Mouse (Mus musculus) left cerebral cortex, postnatal 36 days (tissue): ENCODE results near the gene Glis1. TPM values are rescaled to one million over a fixed set of nuclear protein-coding genes. Genes with fewer than 3 reads are reported as not detected.

ENCODE experiments used
- DNase-seq, 2 experiments: peaks; one replicate each; pipeline ENCODE4 v3.0.0; 2021 to 2022; ENCODE audit warnings: low spot score in 2 of 2, mixed read lengths in 1 of 2
- intact Hi-C: fragments of 180-260 bp; cut with DNase I; formaldehyde crosslinking; loops from one replicate; pipeline ENCODE4 v1.15.1; 2025
- total RNA-seq, 2 experiments: library from RNA; stranded (reverse); gene quantifications; 2 replicates each; pipeline ENCODE4 v1.2.3; 2021

Gene Glis1
- total RNA-seq, 2 experiments from 2014 or later, result 1.1 to 1.7 TPM

DNA sequence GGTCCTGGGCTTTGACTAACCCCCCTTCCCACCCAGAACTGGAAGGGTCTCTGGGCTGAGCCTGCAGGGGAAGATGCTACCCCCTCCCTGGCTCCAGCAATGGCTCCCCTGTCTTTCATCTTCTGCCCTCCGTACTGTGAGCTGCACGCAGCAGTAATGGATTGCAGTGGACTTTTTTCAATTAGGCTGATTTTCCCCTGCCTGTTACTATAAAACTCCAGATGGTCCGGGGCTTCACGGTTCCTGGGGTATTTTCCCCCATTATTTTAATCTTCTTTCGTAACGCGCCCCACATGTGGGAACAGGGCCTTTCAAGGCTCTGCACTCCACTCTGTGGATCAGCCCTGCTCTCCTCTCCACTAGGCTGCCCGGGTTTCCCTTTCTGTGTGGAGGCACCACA, 175.4 kb downstream of the Glis1 start:
- no peak for DNase-seq
- intact Hi-C loops, result no loop called here

DNA sequence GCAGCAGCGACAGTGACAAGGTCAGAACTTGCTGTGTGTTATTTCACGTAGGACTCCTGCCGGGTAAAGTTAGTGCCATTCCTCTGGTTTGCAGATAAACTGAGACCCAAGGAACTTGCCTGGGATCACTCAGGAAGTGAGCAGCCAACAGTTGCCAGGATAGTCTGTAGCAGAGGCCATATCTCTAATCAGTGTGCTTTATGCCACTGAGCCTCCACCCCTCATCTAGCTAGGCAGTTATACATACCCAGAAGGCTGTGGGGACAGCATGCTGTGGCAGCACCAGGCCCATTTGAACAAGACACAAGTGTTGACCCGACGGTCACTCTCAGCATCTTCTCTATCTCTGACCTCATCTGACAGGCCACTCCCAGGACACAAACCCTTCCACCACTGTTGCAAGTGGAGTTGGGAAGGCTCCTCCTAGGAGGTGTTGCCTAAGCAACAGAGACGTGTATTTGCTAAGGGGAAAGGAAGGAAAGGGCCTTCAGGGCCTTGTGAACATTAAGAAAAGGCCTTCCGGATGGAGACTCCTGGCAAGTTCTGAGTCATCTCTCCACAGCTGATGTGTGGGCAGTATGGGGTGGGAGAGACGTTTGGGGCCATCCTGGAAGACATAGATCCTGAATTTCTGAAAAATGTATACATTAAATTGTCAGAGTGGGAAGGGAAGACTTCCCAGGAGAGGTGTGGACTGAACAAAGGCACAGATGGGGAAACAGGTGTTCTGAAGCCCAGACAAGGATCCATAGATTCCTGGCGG, 177.7 kb downstream of the Glis1 start:
- DNase-seq, result peak; percentile 40 to 51
- intact Hi-C loops, result no loop called here

DNA sequence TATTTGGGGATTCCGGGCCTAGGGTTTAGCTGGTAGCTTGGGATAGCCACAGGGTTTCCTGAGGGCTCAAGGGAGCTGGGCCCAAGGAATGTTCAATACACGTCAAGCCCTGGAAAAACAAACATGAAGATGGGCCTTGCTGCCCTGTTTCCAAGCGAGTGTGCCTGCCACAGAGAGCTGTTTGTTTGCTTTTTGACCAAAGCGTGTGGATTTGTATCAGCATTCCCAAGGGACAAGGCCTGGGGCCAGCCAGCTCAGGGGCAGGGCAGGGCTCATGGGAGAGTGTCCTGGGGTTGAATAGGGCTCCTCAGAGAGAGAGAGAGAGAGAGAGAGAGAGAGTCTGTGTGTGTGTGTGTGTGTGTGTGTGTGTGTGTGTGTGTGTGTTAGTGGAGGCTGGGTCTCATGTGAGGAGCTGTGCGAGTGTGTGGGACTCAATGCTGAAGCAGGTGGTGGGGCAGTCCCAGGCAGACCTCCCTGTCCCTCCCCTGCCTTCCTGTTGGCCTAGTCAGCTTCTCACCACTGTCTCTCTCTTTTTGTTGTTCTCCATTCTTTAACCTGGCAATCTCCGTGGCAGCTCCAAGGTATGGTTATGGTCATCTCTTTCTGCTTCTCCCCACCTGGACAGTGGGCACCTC, 183.3 kb downstream of the Glis1 start:
- intact Hi-C loops, result no loop called here
- no peak for DNase-seq

DNA sequence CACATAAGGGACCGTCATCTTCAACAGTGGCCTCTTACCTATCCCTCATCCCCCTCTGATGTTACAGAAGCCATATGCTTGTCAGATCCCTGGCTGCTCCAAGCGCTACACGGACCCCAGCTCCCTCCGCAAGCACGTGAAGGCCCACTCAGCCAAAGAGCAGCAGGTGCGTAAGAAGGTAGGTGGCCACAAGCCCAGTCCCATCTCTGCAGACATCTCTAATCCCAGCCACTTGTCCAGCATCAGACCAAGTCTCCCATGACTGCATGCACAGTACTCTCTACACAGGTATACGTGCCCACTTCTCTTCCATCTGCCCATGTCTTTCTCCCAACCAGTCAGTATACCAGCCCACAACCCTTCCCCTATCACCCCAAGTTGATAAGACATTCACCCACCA, 185.1 kb downstream of the Glis1 start:
- DNase-seq, result no peak
- intact Hi-C loops, result no loop called here

DNA sequence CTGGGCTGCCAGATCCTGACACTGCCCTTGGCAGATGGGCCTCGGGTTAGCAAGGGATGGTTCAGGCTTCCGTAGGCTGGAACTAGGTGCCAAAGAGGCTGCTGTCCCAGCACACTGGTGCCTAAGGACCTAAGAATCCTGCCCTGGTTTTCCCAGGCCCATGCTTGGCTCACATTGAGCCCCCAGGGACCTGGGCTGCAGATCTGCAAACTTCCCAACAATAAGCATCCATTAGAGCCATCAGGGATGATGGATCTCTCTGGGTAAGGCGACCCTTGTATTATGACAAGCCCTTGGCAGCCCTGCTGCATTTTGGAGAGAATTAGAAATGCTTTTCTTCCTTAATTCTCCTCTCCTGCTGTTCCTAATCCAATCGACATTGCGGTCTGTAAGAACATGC, 187.0 kb downstream of the Glis1 start:
- DNase-seq, result no peak
- intact Hi-C loops, result no loop called here

DNA sequence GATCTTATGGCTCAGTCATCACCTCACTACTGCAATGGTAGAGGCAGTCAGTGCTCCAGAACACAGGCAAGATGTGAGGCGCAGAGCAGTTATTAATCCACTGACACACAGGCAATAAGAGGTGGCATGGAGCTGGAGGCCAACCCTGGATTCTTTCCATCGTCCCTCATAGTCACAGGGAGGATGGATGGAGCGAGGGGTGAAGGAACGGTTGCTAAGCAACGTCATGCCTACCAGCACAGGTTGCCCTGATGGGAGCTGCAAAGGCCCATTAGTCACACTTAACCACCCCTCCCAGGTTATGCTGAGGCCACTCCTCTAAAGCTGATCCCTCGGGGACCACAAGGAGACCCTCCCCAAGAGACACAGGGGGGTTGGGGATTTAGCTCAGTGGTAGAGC, 187.9 kb downstream of the Glis1 start:
- intact Hi-C loops, result no loop called here
- DNase-seq, result no peak

DNA sequence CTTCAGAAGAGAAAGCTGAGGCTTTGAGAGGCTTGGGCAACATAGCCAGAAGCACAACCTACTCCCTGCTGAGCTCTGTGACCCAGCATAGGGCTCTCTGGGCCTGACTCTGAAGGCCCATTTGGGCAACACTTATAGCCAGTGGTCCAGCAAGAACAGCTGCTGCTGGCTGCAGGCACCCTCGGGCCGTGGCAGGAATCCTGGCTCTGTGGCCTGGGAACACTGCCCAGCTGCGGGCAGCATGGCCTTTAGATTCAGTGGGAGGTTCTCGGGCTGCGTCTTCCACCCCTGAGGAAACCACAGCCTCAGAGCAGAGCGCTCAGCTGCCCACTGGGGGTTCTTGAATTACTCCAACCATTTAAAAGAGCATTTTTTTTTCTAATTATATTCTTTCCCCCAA, 189.5 kb downstream of the Glis1 start:
- intact Hi-C loops, result no loop called here
- DNase-seq, result no peak

DNA sequence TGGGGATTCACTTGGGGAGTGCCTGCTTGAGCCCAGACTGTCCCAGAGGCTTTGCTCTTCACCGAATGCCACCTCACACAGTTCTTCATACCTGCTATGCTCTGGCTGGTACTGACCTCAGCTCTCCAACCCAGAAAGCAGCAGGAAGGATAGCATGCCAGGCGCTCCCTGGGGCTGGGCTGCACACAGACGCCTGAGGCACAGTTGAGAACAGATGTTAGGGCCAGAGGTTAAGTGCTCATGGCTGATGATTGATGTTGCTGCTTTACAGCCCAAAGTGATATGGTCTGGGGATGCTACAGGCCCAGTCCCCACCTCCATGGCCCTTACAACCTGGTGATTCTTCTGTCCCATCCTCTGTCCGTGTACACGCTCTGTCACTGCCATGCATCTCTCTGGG, 190.6 kb downstream of the Glis1 start:
- intact Hi-C loops, result no loop called here
- no peak for DNase-seq

DNA sequence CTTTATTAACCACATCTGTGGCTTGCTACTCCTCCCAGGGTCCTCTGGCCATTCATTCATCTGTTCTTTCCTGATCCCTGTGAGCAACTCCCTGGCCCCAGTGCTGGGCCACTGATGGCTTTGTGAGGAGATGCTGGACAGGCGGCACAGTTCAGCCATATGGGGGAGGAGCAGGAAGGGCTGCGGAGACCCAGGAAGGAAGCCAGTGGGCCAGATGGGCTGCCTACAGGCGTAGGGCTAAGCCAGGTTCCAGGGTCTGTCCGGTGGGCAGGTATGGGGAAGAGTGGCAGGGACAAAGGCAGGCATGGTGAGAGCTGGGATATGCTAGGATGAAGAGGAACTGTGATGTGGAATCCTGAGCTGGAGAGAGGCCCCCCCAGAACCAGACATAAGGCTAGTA, 193.8 kb downstream of the Glis1 start:
- no peak for DNase-seq
- intact Hi-C loops, result no loop called here

DNA sequence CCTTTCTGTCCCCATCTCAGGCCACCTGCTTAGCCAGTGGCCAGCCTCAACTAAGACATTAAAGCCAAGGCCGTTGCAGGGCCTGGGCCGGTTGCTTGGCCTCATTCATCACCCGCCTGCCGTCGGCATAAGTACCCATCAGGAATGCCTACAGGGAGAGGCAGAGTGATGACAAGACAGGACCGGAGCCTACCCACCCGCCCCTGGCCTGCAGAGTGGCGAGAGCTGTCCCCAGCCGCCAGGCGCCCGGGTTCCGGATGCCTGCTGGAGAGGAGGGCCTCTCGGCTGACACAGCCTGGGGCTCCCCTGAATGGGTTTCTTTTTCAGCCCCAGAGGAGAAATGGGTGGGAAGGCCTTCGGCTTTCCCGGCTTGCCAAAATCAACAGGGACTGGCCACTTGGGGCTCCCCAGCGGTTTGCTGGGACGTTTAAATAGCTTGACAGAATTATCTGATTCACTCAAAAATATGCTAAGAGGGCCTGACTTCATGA, 194.6 kb downstream of the Glis1 start:
- intact Hi-C loops, result no loop called here
- no peak for DNase-seq

DNA sequence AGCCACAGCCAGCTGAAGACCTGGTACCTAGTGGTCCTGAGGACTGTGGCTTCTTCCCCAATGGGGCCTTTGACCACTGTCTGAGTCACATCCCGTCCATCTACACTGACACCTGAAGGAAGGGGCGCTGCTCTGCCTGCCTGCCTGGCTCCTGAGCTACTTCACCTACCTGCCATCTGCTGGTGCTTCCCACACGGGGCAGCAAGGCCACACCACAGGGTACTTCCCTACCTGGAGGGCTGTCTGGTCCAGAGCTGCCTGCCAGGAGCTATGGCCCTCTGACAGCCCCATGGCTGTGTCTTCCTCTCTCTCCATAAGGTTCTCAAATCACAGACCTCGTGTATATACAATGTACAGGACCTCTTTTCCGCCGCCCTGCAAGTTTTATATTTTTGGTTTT, 200.2 kb downstream of the Glis1 start:
- no peak for DNase-seq
- intact Hi-C loops, result loop anchor here (5.0 kb wide), 1 partner anchor 147 kb away; no protein-coding TSS in a partner anchor

DNA sequence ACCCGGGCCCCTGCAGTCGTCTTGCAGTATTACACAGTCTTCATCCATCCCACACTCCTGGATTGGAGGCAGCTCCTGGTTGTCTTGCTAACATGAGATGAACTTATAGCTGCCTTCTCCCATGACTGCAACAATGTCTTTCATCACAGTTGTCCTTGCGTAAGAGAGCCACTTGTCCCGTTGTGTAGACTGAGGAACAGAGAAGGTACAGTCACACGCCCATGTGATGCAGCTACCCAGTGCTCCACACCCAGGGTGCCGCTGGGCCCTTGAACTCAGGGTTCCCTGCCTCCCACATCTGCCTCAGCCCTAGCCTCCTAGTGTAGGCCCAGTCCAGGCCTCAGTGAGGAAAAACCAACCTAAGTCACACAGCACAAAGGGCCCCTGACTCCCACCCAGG, 201.7 kb downstream of the Glis1 start:
- intact Hi-C loops, result loop anchor here (5.0 kb wide), 1 partner anchor 149 kb away; no protein-coding TSS in a partner anchor

DNA sequence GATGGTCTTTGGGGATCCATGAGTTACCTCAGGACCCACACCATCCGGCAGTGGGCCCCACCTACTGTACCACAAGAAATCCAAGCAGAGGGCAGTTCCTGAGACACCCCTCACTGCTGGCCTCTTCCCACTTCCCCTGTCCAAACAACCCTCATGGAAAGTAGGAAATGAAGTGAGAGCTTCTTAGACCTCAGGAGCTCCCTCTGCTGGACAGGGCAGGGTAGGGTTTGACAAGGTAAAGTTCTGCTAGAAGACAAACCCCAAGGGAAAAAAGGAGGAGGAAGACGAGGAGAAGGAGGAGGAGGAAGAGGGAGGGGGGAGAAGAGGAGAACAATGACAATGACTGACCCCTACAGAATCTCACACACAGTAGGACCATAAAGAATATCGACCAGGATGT, 203.3 kb downstream of the Glis1 start:
- intact Hi-C loops, result loop anchor here (5.0 kb wide), 1 partner anchor 150 kb away; no protein-coding TSS in a partner anchor
- peak in 1 of 2 experiments; percentile 21 for DNase-seq

More for the DNA sequence above, 201.7 kb downstream of the Glis1 start:
- no peak for DNase-seq

DNA sequence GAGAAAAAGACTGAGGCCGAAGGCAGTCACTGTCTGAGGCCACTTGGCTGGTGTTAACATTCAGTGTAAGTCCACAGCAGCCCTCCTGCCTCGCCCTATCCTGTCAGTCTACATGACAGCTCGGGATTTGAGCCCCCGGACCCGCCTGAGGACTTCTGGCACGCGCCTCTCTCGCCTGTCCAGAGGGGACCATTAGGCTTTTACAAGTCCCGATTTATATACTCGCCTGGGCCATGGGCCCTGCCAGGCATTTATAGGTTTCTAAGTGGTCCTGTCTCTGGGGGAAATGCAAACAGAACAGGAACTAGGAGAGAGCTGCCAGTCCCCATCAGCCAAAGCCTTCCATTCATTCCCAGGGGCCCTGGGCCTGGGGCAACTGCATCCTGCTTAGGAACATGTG, 203.9 kb downstream of the Glis1 start:
- intact Hi-C loops, result loop anchor here (5.0 kb wide), 1 partner anchor 151 kb away; no protein-coding TSS in a partner anchor
- DNase-seq, result no peak

DNA sequence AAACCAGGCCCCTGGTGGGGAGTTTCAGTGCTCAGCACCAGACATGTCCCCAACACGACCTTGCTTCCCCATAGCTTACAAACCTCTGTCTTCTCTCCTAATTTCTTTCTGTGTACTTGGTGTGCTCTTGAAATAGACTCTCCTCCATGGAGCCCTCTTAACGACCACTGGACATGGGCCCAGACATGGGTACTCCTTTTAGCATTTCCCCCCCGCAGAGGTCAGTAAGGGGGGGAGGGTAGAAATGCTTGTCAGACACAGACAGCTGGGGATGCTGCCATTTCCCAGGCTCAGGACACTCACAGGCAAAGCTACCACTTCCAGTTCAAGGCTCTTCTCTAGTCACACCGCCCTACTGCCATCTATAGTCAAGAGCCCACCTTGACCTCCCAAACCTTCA, 207.2 kb downstream of the Glis1 start:
- intact Hi-C loops, result no loop called here
- no peak for DNase-seq

DNA sequence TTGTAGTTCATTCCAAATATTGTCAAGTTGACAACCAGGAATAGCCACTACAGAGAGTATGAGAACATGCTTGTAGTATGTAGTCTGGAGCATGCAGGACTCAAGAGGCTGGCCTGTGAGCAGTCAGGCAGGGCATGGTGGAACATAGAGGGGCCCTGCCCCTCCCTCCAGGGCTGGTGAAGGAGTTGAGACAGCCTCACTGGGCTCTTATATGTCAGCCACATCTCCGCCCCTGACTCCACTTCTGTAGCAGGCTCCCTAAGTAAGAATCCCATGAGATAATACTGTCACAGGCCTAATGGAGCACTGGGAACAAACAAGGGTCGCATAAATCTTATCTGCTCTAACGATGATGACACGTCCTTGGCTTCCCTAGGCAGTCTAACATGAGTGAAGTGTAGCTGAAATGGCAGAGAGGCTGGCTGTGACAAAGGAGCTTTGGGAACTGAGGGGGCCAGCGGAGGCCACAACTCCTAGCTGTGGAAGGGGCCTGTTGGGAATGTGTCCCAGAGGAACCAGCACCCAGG, 214.6 kb downstream of the Glis1 start:
- intact Hi-C loops, result no loop called here
- no peak for DNase-seq

DNA sequence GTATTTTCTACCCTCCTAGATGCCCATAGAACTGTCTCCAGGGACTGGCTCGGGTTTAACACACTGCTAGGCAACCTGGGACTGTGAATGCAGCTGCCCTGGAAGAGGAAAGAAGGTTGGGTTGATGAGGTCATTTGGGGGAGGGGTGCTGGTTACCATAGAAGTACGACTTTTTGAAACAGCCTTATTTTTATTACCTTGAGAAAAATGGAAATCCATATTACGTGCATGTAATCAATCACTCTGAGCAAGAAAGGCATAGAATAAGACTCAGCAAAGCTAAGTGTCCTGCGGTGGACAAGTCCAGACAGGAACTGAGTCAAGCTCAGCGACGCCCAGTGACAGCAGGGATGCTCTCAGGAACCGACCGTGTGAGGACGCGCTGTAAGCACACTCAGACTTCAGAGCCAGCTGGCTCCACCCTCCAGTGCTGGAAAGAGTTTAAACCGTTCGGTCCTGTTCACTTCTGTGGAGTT, 216.7 kb downstream of the Glis1 start:
- DNase-seq, result no peak
- intact Hi-C loops, result loop anchor here (5.0 kb wide), 2 partner anchors 229 to 279 kb away; no protein-coding TSS in a partner anchor

DNA sequence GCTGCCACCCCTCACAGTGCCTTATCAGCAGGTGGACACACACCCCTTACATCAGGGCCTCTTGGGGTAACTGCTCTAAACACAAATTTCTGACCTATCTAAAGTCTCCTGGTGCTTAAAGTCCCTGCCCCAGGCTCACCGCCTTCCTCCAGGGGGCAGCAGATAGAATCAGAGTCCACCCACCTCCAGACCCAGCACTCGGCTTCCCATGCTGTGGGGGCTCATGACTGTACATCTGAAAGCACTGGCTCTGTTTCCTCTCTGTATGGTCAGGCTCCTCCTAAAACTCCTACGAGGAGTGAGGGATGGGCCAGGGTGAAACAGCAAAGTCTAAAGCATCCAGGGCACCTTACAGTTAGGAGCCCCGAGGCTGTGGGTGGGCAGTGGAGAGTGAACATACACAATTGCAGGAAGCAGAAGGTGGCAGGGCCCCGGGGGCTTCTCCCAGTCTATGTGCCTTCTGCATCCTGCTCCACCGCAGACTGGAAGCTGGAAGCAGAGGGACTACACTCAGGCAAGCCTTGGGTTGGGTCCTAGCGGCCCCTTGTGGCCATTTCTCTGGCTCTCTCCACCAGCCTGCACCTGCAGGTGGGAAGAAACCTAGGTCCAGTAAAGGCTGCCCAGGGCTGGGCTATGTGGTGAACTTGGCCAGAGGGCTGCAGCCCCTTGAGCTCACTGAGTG, 218.3 kb downstream of the Glis1 start:
- intact Hi-C loops, result loop anchor here (5.0 kb wide), 2 partner anchors 230 to 280 kb away; no protein-coding TSS in a partner anchor

DNA sequence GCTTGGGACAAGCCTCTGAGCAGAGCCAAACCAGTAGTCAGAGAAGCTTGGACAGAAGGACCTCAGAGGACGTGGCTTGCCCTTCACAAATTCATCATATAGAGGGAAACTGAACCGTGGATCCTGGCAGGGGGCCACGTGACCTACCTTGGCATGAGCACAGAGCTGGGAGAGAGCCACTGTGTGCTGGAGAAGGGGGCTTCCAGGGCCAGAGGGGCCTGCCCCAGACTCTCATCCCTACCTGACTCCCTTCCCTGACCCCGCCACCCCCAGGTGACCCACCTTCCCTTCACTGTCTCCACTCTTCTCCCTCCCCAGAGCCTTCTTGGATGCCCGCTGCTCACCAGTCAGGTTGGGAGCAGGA, 218.9 kb downstream of the Glis1 start:
- DNase-seq, result no peak
- intact Hi-C loops, result loop anchor here (5.0 kb wide), 2 partner anchors 231 to 281 kb away; no protein-coding TSS in a partner anchor

More for the DNA sequence above, 218.3 kb downstream of the Glis1 start:
- peak; percentile 79 to 81 for DNase-seq

DNA sequence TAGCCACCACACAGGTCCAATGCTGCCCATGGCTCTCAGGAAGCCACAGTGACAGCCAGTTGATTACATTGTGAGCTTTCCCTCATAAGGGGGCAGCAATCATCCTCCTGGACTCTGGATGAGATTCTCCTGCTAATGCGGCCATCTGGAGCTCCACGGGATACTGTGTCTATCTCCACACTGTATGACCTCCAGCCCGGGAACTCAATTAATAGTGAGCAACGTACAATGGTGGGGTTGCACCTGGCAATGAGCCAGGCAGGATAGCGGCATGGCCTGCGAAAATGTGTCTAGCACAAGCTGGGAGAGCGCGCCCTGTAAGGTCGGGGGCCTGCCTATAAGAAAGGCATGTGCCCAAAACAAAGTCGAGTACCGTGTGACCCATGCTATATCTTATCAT, 226.3 kb downstream of the Glis1 start:
- DNase-seq, result no peak
- intact Hi-C loops, result no loop called here
